Comparison of ENCODE assay signal across 8 mouse cellular contexts in genomic region chr11:20647902-20648625, GRCm38 (mm10).
A peak's percentile ranks its signal among the peaks of the same experiment; 100 is the strongest.
DNase-seq lines count a peak whose midpoint lies in the region; ATAC-seq and TF ChIP-seq lines count a peak whose summit lies in the region.

No protein-coding gene starts in this region.

- peaks cover 8% of the 10 kb centered on the region; the same call in 1 of the 2 replicates for H3K36me3 ChIP-seq in ES-E14 (ENCODE audit: control insufficient read depth, insufficient read depth, low read length, poor library complexity, severe bottlenecking)
- peaks cover 17% of the 10 kb centered on the region for H3K36me3 ChIP-seq in heart, embryonic 15.5 days
- H3K36me3 ChIP-seq in limb, embryonic 15.5 days, result peaks cover 12% of the 10 kb centered on the region
- peaks cover 9% of the 10 kb centered on the region; the same call in 1 of the 2 replicates for H3K36me3 ChIP-seq in neural tube, embryonic 15.5 days

- H3K27me3 ChIP-seq in heart, embryonic 15.5 days, result no peaks in the 10 kb centered on the region
- no peaks in the 10 kb centered on the region for H3K27me3 ChIP-seq in limb, embryonic 15.5 days
- no peaks in the 10 kb centered on the region for H3K27me3 ChIP-seq in neural tube, embryonic 15.5 days (replicated peaks)

- 63% methylated on average over 19 of the region's 19 CpGs for whole genome bisulfite sequencing in heart, embryonic 15.5 days
- WGBS in limb, embryonic 15.5 days, result 48% methylated on average over 19 of the region's 19 CpGs
- WGBS in neural tube, embryonic 15.5 days, result 61% methylated on average over 19 of the region's 19 CpGs

- ATAC-seq in heart, embryonic 15.5 days (replicated peaks; ENCODE audit: insufficient number of reproducible peaks, insufficient read depth, low FRiP score, low read depth), result peak; percentile 23; the same call in 1 of the 2 replicates
- 0 out of 2 replicates have a peak, but pooled peaks have one; percentile 42 for ATAC-seq in limb, embryonic 15.5 days (ENCODE audit: insufficient number of reproducible peaks, low FRiP score, low TSS enrichment, low read depth)
- no peak for ATAC-seq in neural tube, embryonic 15.5 days (ENCODE audit: low FRiP score)

- H3K27ac ChIP-seq in gastrocnemius, adult 2 months, result peak overlapping the region; percentile 8; the same call in 1 of the 2 replicates
- peak overlapping the region; percentile 54 for H3K27ac ChIP-seq in ES-E14 (ENCODE audit: insufficient read depth, low read depth, low read length, poor library complexity, severe bottlenecking)
- peak overlapping the region; percentile 1; the same call in 1 of the 2 replicates for H3K27ac ChIP-seq in heart, embryonic 15.5 days
- H3K27ac ChIP-seq in limb, embryonic 15.5 days, result 0 out of 2 replicates have a peak overlapping the region, but pooled peaks have one; percentile 30
- H3K27ac ChIP-seq in neural tube, embryonic 15.5 days (replicated peaks), result no peak overlapping the region

- H3K4me1 ChIP-seq in ES-E14 (ENCODE audit: control insufficient read depth in 2 of 2, insufficient read depth in 2 of 2, low read length in 2 of 2, poor library complexity in 1 of 2), result peaks cover 16 to 24% of the 10 kb centered on the region in 2 experiments
- peaks cover 47% of the 10 kb centered on the region for H3K4me1 ChIP-seq in heart, embryonic 15.5 days (replicated peaks)
- H3K4me1 ChIP-seq in limb, embryonic 15.5 days, result peaks cover 54% of the 10 kb centered on the region
- peaks cover 29% of the 10 kb centered on the region for H3K4me1 ChIP-seq in neural tube, embryonic 15.5 days

- in situ Hi-C loops in ES-E14 (cut with MboI; ENCODE audit: low sequenced_read_pairs in 2 of 2, unreplicated experiment in 2 of 2), result loop anchor here in 1 of 2 experiments (25.0 kb wide), 1 partner anchor 186 kb away; no protein-coding TSS in a partner anchor

- intact Hi-C loops in gastrocnemius, adult 2 months (cut with DNase I), result no loop called here

- no peak for DNase-seq in gastrocnemius, adult 2 months
- DNase-seq in gastrocnemius, adult 8-10 months (ENCODE audit: low spot score in 2 of 2), result no peak
- DNase-seq in ES-E14 (ENCODE audit: low read depth, low spot score), result no peak
- DNase-seq in B cell, adult 2 months, result no peak
- no peak for DNase-seq in spleen, postnatal 14 days (ENCODE audit: low spot score in 2 of 2)

- H3K9ac ChIP-seq in ES-E14 (ENCODE audit: insufficient read depth, low read depth, low read length, poor library complexity, severe bottlenecking), result peak overlapping the region; percentile 41; the same call in 1 of the 2 replicates
- H3K9ac ChIP-seq in heart, embryonic 15.5 days, result no peak overlapping the region
- no peak overlapping the region for H3K9ac ChIP-seq in limb, embryonic 15.5 days
- no peak overlapping the region for H3K9ac ChIP-seq in neural tube, embryonic 15.5 days (replicated peaks)

- no peaks in the 10 kb centered on the region for H3K9me3 ChIP-seq in ES-E14 (ENCODE audit: control insufficient read depth, insufficient read depth, low read depth, low read length)
- no peaks in the 10 kb centered on the region for H3K9me3 ChIP-seq in heart, embryonic 15.5 days (replicated peaks)
- no peaks in the 10 kb centered on the region for H3K9me3 ChIP-seq in limb, embryonic 15.5 days
- no peaks in the 10 kb centered on the region for H3K9me3 ChIP-seq in neural tube, embryonic 15.5 days (replicated peaks)

- no peak for TF ChIP-seq CTCF in gastrocnemius, adult 2 months (IDR thresholded peaks at IDR 0.05)

- H3K4me2 ChIP-seq in heart, embryonic 15.5 days, result no peak overlapping the region
- H3K4me2 ChIP-seq in limb, embryonic 15.5 days, result no peak overlapping the region
- H3K4me2 ChIP-seq in neural tube, embryonic 15.5 days, result no peak overlapping the region

- no peak overlapping the region for H3K4me3 ChIP-seq in gastrocnemius, adult 2 months
- H3K4me3 ChIP-seq in ES-E14 (ENCODE audit: insufficient read depth in 1 of 2, low read depth in 1 of 2, low read length in 2 of 2, poor library complexity in 1 of 2, severe bottlenecking in 1 of 2), result peak overlapping the region; percentile 6 to 28
- H3K4me3 ChIP-seq in heart, embryonic 15.5 days, result no peak overlapping the region
- H3K4me3 ChIP-seq in limb, embryonic 15.5 days, result no peak overlapping the region
- no peak overlapping the region for H3K4me3 ChIP-seq in neural tube, embryonic 15.5 days (replicated peaks)

TF ChIP-seq in ES-E14, 5 proteins besides CTCF, POLR2A, EP300 and RAD21:
- TF ChIP-seq ZNF384 (IDR thresholded peaks at IDR 0.05; ENCODE audit: low read depth, low read length), result no peak
- TF ChIP-seq CHD2 (IDR thresholded peaks at IDR 0.05; ENCODE audit: low read depth, low read length), result no peak
- TF ChIP-seq HCFC1 (IDR thresholded peaks at IDR 0.05; ENCODE audit: borderline replicate concordance, insufficient read depth, low read length), result no peak
- no peak for TF ChIP-seq MAFK (IDR thresholded peaks at IDR 0.05; ENCODE audit: insufficient read depth, low read depth, low read length)
- no peak for TF ChIP-seq ZC3H11A (IDR thresholded peaks at IDR 0.05; ENCODE audit: borderline replicate concordance, low read depth, low read length)

Comparison
In these comparisons a context has a peak if more than half of its experiments do, and no peak if none do; other contexts are left out.
1. H3K4me3 ChIP-seq: peak in ES-E14 (2 of 2); none in gastrocnemius, adult 2 months (single experiment), heart, embryonic 15.5 days (single experiment), limb, embryonic 15.5 days (single experiment) and neural tube, embryonic 15.5 days (single experiment).